Mouse (Mus musculus): ENCODE results near the gene Prss41.
"Not testable (repeated sequence)": the region's sequence is repeated elsewhere in the genome, so short reads cannot be mapped to it uniquely, and the experiment has no call there.

The Prss41 gene

DNA sequence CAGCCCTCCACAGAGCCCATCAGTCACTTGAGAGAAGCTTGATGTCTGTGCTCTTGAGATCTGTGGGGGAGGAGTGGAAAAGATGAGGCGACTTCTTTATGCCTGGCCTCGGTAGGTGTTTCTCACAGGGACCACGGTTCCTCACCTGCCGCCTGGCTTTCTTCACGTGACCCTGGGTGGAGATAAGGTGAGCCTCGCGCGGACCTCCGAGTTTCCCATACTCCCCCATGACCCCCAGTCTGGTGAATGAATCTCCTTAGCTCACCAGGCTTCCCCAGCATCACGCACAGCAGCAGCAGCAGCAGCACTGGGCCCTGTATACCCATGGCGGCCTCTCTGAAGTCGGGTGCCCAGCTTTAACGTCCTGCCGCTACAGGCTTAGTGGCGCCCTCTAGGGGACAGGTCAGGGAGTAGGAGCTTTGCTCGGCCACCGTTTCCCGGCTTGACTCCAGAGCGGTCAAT is at the start of gene Prss41, which contains the start of gene Prss32:
Prss41 (minus strand) TSS at position 361 of the 462 bp plus-strand sequence.
Prss32 (plus strand) TSS at position 44 of the 462 bp plus-strand sequence.
- DNase-seq = peak; percentile 70

DNA sequence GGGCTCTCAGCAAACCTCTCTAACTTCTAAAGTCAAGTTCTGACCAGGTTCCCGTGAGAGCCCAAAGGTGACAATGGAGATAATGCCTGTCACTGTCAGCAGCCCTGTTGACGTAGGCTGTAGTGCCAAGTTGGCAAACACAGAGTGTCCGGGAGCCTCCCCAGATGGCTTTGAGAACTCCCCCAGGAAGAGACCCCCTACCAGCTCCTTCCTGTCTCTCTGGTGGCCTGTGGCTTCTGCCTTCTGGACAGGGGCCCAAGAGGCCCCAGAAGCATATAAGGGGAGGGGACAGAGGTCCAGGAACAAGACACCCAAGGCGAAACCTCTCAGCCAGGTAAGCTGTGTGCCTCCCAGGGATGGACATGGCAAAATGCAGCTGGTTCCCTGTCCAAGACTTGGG is 36.6 kb upstream of the Prss41 start, which contains the start of the genes Dcpp1 and Dcpp2:
Dcpp1 (plus strand) TSS at position 301 of the 400 bp plus-strand sequence.
Dcpp2 (plus strand) TSS at position 305 of the 400 bp plus-strand sequence.
- DNase-seq = not testable (repeated sequence)

DNA sequence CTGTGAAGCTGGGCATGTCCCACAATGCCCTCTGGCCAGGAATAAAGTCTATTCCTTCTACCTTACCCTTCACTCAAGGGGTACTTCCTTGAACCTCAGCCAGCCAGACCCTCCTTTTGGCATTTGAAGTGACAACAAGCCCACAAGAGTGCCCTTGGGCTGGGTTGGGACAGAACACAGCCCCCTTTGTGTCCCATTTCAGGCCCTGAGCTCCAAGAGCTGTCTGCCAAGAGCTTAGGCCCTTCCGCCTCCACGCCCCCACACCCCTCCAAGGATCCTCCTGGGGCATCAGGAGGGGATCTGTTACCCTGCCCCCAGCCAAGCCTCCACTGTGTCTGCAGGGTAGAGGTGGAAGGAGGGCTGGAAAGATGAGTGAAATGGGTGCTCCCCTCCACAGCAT is 33.2 kb upstream of the Prss41 start:
- no peak for DNase-seq

DNA sequence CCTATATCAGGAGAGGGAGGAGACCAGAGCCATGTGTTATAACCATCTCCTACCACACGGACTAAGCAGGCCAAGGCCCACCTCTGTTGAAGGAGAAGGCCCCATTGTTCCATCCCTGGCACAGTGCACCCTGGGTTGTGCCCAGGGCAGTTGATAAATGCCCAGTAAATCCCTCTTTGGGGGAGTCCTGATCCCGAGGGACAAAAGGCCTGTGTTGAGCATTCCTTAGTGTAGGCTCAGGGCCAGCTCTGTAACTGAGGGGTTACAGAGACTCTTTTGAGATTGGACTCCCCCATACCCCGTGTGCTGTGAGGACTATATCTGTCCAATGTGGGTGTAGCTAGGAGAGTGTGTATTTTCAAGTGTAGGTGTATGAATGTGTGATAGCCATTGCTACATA is 32.8 kb upstream of the Prss41 start:
- DNase-seq = no peak

DNA sequence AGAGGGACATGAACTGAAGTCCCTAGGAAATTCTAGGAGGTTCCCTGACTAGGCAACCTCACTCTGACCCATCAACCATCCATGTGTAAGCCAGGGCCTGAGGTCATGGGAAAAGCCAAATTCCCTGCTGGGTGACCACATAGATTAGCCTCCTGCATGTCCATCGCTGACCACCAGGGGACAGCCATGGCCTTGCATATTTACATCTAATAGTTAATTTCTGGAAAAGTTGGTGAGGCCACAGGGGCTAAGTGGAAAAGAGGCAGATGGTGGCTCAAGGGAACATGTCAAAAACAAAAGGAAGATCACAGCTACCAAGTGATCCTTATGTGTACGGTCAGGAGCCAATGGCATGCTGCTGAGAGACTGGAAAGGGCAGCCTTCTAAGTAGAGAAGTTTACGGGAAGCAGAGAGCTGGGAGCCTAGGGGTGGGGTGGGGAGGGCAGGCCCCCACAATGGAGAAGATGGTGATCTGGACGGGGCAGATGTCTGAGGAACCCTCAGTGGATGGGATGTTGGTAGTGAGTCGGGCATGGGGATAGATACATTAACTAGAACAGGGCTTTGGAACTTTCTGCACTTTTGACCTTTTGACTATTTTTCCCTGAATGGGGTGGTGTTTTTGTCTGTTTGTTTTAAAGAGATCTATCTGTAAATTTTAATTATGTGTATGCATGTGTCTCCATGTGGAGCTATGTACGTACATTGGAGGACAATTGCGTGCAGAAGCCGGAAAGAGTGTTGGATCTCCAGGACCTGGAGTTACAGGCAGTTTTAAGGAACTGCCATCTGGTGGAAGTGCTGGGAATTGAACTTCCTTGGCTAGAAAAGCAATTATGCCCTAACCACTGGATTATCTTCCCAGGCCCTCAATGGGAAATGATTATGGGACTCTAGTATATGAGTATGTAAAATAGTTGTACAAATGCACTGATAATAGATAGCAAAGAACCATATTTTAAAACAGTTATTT is 30.2 kb upstream of the Prss41 start:
- no peak for DNase-seq

DNA sequence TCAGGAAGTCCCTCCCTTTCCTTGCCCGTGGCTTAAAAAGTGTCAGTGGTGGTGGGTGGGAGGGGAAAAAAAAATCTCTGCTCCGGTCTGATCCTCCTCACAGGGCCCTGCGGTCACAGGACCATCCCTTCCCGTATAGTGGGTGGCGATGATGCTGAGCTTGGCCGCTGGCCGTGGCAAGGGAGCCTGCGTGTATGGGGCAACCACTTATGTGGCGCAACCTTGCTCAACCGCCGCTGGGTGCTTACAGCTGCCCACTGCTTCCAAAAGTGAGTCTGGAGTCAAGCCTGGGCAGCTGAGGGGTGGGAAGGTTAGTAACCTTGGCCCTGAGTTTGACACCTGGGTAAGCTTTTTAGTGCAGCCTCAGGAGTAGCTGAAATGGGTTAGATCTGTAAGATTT is 24.5 kb upstream of the Prss41 start:
- no peak for DNase-seq

DNA sequence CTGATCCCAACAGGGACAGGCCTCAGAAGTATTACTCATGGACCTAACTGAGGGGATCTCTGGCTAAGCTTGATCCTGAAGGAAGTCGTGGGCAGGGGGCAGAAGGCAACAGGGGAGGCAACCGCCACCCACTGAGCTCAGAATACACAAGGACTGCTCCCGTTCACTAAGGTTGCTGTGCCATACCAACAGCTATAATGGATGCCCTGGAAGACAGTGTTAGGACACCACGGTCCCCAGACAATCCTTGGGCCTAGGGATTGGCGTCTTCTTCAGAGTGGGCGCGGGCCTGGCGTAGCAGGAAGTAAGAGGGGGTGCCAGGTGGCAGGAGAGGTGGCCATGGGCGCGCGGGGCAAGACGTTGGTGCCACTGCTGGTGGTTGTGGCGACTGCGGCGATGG is 23.8 kb upstream of the Prss41 start, which contains the start of gene Prss21:
Prss21 (plus strand) TSS at position 301 of the 400 bp plus-strand sequence.
- DNase-seq = no peak

DNA sequence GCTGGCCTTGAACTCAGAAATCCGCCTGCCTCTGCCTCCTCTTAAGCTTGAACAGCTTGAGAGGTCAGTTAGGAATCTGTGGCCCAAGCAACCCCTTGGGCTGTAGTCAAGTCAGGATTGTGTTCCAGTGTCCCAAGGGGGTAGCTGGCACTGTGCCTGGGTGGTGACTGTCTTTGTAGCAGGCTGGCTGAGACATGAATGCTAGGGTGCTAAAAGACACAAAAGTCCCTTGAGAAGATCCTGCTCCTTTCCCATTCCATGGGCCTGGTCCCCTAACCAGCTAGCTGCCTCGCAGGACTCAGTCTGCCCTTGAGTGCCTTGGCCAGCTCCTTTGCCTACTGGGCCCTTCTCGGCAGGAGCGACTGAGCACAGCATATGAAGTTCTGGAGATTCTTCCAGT is 19.0 kb upstream of the Prss41 start:
- no peak for DNase-seq

DNA sequence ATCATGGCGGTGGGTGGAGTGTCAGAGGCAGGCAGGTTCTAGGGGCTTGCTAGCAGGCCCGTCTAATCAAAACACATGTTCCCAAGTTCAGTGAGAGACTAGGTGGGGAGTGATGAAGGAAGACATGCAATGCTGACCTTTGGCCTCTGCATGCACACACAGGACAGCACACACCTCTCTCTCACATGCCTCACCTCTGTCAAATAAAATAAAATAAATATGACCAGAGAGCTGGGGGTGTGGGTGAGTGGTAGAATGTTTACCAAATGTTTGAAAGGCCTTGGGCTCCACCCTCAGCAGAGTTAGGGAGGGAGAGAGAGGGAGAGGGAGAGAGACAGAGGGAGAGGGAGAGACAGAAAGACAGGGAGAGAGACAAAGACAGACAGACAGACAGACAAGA is 13.9 kb upstream of the Prss41 start:
- DNase-seq = no peak

DNA sequence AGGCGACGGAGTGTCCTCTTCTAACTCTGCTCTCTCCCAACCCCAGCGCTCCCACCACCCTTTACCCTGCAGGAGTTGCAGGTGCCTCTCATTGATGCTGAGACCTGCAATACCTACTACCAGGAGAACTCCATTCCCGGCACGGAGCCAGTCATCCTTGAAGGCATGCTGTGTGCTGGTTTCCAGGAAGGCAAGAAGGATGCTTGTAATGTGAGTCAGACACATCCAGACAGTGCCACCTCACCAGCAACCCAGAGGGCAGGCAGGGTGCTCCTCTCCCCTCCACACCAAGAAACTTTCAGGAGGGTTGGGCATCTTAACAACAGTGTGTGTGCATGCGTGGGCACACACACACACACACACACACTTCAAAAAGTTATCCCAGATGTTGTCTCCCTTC is 13.2 kb upstream of the Prss41 start:
- DNase-seq = no peak

DNA sequence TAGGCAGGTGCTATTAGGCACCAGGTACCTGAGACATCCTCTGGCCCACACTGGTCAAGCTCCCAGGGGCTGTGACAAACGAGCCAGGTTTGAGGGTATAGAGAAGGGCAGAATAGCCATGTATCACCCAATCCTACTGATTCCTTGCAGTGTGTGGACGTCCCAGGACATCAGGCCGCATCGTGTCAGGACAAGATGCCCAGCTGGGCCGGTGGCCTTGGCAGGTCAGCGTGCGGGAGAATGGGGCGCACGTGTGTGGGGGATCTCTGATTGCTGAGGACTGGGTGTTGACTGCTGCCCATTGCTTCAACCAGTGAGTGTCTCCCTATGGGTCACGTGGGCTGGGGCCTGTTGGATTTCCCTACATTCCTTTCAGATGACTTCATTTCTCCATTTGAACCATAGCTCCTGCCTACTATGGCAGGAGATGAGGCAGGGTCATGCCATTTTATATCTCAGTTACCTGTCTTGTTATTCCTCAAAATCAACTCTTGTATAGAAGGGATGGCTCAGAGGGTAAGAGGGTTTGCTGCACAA is 10.3 kb upstream of the Prss41 start:
- DNase-seq = no peak

DNA sequence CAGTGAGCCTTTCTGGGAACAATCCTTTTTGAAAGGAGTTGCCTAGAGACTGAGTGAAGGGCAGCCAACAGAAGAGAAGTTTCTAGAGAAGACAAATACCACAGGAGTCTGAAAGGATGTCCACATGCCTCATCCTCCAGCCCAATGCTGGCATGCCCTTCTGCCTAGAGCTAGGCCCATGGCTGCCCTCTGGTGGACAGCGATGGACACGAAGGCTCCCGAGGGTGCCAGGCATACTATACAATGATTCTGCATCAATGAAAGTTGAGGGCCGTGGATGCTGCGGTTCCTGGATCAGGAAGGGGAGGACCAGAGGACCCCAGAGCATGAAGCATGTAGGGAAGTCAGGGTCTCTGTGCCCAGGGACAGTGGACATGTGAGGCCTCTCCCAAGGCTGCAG is 9.3 kb upstream of the Prss41 start:
- peak; percentile 66 for DNase-seq

DNA sequence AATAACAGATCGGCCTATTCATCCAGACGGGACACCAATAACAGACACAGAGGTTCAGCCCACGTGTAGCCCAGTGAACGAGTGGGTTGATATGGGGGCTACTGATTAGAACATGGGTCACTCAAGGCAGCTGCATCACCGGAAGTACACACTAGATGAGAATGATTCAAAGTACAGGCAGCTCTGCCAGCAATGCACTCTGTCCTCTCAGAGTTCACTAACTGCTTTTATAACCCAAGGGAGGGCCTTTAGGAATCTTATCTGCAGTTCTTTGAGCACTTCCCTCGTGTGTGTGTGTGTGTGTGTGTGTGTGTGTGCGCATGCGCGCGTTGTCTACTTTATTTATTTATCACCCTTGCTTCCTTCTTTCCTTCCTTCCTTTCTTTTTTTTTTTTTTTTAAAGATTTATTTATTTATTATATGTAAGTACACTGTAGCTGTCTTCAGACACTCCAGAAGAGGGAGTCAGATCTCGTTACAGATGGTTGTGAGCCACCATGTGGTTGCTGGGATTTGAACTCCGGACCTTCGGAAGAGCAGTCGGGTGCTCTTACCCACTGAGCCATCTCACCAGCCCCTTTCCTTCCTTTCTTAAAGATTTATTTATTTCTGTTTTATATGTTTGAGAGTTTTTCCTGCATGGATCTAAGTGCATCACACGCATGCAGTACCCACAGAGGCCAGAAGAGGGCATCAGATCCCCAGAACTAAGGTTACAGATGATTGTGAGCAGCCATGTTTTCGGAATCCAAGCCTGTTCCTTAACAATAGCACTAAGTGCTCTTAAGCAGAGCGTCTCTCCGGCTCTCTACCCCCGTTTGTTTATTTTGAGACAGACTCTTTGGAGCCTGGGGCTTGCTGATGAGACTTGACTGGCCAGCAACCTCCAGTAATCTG is 7.1 kb upstream of the Prss41 start:
- peak; percentile 61 for DNase-seq

DNA sequence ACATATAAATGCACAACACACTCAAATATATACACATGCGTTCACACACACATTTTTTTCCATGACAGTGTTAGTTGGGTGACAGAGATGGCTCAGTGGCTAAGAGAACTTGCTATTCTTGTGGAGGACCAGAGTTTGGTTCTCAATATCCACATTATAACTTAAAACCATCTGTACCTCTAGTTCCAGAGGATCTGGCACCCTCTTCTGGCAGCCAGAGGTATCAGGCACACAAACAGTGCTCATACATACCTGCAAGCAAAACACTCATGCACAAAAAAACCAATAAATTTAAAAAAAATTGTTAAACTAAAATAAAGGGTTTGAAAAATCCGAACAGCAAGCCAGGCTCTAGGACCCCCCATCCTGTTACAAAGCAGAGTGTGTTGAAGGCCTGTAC is 6.1 kb upstream of the Prss41 start:
- no peak for DNase-seq

DNA sequence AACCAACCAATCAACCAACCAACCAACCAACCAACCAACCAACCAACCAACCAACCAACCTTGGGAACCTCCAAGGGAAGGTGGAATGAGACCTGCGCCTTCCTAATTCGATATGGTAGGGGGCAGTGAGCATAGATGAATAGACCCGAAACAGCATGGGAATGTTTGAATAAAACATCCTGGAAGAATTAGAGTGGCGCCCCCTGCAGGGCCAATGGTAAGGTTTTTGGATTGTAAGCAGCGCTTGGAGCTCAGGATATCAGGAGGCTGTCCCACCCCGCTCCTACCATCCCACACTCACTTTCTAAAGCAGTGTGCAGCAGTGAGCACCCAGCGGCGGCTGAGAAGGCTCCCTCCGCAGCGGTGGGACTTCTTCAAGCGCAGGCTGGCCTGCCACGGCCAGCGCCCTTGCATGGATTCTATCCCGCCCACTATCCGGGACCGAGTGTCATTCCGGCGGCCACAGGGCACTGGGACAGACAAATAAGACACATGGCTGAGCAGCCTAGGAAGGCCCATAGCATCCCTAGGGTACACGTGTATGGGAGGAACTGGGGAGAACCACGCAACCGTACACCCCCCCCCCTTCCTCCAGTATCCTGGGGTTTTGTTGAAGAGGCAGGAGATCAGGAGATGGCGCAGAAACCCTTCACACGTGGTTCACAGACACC is 696 bp downstream of the Prss41 start:
- no peak for DNase-seq

DNA sequence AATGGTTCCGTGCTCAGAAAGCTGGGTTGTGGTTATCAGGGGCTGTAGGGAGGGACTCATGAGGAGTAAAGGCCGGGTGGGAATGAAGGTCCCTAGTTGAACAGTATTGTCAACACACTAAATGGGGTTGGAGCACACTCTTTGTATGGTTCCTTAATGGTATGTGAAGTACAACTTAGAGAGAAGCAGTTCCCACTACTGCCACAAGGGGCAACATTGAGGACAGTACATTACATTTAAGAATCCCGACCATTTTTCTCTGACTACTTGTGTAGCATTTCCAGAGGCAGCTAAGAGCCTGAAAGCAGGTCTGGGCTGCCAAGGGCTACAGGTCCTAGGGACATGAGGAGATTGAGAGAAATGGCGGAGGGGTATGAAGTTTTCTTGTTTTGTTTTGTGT is 2.8 kb downstream of the Prss41 start:
- DNase-seq = peak; percentile 66

DNA sequence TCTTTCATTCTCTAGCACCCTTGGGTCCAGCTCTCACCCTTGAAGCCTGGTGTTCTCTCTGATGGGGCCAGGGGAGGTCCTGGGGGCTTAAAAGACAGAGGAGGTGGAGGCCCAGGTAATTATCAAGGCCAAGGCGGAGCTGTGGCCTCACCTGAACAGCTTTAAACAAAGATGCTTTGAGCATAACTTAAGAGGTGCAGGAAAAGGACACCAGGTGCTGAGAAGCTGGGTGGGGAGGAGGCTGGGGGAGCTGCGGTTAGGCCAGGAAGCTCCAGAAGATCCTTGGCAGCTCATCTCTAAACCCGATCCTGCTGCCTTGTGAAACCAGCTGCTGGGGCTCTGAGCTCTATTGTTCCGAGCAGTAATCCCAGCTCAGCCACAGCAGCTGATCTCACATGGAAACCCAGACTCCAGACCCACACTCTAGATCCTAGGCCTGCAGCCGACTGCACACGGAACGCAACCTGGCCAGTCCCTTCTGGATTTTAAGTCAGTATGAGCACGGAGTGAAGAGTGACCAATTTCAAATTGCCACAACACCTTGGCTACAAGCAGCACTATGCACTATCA is 7.9 kb downstream of the Prss41 start, which contains the start of gene Prss33:
Prss33 (minus strand) TSS at position 51 of the 570 bp plus-strand sequence.
- no peak for DNase-seq

DNA sequence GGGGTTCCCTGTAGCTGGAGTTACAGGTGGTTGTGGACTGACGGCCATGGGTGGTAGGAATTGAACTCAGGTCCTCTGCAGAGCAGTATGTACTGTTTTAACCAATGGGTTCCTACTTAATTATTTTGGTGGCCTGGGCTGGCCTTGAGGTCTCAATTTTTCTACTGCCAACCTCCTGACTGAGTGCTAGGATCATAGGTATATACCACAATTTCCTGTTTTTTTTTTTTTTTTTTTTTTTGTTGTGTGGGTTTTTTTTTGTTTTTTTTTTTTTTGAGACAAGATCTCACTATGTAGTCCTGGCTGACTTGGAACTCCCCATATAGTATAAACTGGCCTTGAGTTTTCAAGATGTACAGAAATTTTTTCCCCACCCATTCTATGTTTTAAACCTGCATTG is 12.8 kb downstream of the Prss41 start:
- DNase-seq = no peak

DNA sequence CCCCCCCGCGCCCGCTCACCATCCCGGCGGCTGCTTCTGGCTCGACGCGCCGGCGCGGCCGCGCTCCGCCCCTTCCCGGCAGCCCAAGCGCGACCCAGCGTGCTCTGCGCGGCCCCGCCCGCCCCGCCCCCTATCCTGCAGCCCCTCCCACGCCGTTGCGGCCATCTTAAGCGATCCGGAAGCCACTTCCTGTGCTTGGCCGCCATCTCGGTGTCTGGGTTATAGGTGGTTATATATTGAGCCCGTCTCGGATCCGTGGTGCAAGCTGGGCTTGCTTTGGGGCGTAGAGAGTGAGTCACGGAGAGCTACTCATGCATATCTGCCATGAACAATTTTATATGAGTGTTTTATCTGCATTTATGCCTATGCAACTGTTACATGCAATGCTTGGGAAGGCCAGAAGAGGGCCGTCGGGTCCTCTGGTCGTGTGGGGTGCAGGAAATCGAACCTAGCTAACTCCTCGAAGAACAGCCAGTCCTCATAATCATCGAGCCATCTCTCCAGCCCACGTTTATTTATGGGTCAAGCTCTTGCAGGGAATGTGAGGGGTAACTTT is 14.8 kb downstream of the Prss41 start, which contains the start of gene Elob:
Elob (minus strand) TSS at position 73 of the 556 bp plus-strand sequence.
- peak; percentile 84 for DNase-seq

DNA sequence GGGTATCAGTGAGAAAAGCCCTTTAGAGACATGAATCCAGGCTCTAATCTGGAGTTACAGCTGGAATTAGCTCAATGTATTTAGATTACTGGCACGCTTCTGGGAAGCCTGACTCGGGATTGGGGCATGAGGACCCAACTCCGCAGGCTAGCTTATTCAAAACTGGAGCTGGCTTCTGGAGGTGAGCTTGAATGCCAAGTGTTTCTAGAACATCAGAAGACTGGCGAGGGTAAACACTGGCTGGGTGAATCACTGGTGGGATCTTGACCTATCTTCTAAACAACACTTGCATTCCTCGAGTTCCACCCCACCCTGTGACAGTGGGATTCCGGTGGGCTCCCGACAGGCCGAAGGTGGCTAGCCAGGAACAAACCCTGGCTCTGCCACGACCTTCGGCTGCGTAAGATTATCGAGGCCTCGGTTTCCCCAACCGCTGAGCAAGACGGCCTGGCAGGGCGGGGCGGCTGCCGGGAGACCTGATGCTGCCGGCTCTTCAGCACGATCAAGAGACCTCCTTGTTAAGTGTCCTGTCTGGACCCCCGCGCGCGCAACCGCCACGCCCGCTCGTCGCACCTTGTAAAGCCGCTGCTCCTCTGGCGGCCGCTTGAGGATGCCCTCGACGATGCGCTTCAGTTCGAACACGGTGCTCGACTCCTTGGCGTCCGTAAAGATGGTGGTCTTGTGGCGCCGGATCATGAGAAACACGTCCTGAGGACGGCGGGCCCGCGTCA is 15.5 kb downstream of the Prss41 start:
- DNase-seq = no peak

DNA sequence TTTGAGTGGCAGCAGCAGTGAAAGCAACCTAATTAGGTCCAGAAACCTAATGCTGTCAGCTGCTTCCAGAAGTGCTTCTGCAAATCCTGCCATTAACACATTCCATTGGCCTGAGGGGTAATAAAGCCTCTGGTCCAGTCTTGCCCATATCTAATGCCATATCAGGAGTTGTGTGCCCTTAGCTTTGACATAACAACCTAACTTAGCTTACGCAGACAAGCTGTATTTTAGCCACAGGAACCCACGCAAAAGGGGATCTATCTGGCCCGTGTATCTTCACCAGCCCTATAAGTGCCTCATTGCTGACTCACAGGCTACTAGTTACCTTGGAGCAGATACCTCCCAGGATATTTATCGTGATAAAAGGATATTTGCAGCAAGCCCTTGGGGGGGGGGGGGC is 18.4 kb downstream of the Prss41 start:
- DNase-seq = no peak

Data from thymus, postnatal 25 days (tissue).